In genomic region chr6:145968301-145968818, GRCm38 (mm10) we compare ENCODE assay signal across 8 mouse cellular contexts. TPM values are rescaled to one million over a fixed set of nuclear protein-coding genes. Genes with fewer than 3 reads are reported as not detected.
DNase-seq lines count a peak whose midpoint lies in the region; ATAC-seq and TF ChIP-seq lines count a peak whose summit lies in the region.

No protein-coding gene starts in this region.

- no peaks in the 10 kb centered on the region for H3K36me3 ChIP-seq in midbrain, embryonic 15.5 days (replicated peaks)

- no peak overlapping the region for H3K4me2 ChIP-seq in midbrain, embryonic 15.5 days

- peak; percentile 43 for DNase-seq in adrenal gland, postnatal 14 days
- DNase-seq in adrenal gland, adult 8-10 months, result no peak
- peak; percentile 28 for DNase-seq in MN1 (ENCODE audit: low spot score)
- DNase-seq in gastrocnemius, postnatal 10 days, result peak; percentile 60
- DNase-seq in layer of hippocampus, adult 2 months (ENCODE audit: low spot score in 2 of 2), result peak; percentile 21 to 24
- DNase-seq in telencephalon, adult 2 months (ENCODE audit: low read depth, low spot score), result peak; percentile 21
- no peak for DNase-seq in kidney, adult 18-20 months

- 77% methylated on average over 7 of the region's 7 CpGs for WGBS in midbrain, embryonic 15.5 days

- peak overlapping the region; percentile 61 for H3K27ac ChIP-seq in layer of hippocampus, adult 2 months
- H3K27ac ChIP-seq in midbrain, embryonic 15.5 days, result no peak overlapping the region

- H3K4me1 ChIP-seq in midbrain, embryonic 15.5 days, result 0 out of 2 replicates have a peak, but pooled peaks cover 4% of the 10 kb centered on the region

- H3K9ac ChIP-seq in midbrain, embryonic 15.5 days, result no peak overlapping the region

- H3K9me3 ChIP-seq in midbrain, embryonic 15.5 days, result no peaks in the 10 kb centered on the region

- TF ChIP-seq CTCF in layer of hippocampus, adult 2 months (conservative IDR thresholded peaks at IDR 0.05), result no peak

- H3K4me3 ChIP-seq in layer of hippocampus, adult 2 months, result no peak overlapping the region
- no peak overlapping the region for H3K4me3 ChIP-seq in midbrain, embryonic 15.5 days

- H3K27me3 ChIP-seq in midbrain, embryonic 15.5 days (replicated peaks), result no peaks in the 10 kb centered on the region

- ATAC-seq in midbrain, embryonic 15.5 days (replicated peaks), result no peak

RNA-seq across cellular contexts. Expression of gene Sspn, which starts 36.9 kb away (rescaled TPM):
- 13.0 and 13.7 TPM in 2 replicates for total RNA-seq in adrenal gland, postnatal 14 days (2021)
- 10 to 100 TPM; 14.3 to 23.6 (median 19.0) TPM for total RNA-seq in adrenal gland, adult 8-10 months (2022)
- 100 to 1,000 TPM; 122 to 125 TPM for total RNA-seq in gastrocnemius, postnatal 10 days (2021)
- 1 to 10 TPM; 4.9 TPM for total RNA-seq in layer of hippocampus, adult 2 months (2021)
- polyA plus RNA-seq in midbrain, embryonic 15.5 days (2015; fragmentation: Nextera tagmentation; extraction: Ambion mirVana), result 4.3 and 4.5 TPM in 2 replicates

Comparison
In these comparisons a context has a peak if more than half of its experiments do, and no peak if none do; other contexts are left out.
1. DNase-seq: peak in adrenal gland, postnatal 14 days (single experiment), MN1 (single experiment), gastrocnemius, postnatal 10 days (single experiment), layer of hippocampus, adult 2 months (2 of 2) and telencephalon, adult 2 months (single experiment); none in adrenal gland, adult 8-10 months (single experiment) and kidney, adult 18-20 months (single experiment).